Mouse (Mus musculus): Measurements from ENCODE around the gene Gm960. TPM values are rescaled to one million over a fixed set of nuclear protein-coding genes. Genes with fewer than 3 reads are reported as not detected.

Gene Gm960
- polyA plus RNA-seq, 1 experiment from 2014 or later = 3.1 TPM

DNA sequence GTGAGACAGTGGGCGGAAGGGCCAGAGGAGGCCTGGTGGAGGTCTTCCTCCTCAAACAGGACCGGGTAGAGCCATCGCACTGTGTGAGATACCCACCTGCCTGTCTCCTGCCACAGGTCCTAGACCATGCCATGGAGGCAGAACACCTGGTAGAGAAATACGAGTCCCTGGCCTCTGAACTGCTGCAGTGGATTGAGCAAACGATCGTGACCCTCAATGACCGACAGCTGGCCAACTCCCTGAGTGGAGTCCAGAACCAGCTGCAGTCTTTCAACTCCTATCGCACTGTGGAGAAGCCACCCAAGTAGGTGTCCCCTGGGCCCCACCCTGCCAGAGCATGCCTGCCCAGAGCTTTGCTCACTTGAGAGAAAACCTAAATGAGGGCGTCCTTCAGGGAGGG lies 30.7 kb upstream of the Gm960 start:
- Histone ChIP-seq H3K27ac (no peak overlapping the region), H3K4me1 (replicated peaks) (no peaks in the 10 kb centered on the region), H3K9me3 (no peaks in the 10 kb centered on the region), H3K36me3 (peaks cover 89% of the 10 kb centered on the region), H3K27me3 (ENCODE audit: insufficient read depth, poor library complexity, severe bottlenecking) (no peaks in the 10 kb centered on the region), H3K4me3 (no peak overlapping the region)
- WGBS = 92% methylated on average over 9 of the region's 9 CpGs
- DNase-seq (ENCODE audit: low spot score) = no peak

DNA sequence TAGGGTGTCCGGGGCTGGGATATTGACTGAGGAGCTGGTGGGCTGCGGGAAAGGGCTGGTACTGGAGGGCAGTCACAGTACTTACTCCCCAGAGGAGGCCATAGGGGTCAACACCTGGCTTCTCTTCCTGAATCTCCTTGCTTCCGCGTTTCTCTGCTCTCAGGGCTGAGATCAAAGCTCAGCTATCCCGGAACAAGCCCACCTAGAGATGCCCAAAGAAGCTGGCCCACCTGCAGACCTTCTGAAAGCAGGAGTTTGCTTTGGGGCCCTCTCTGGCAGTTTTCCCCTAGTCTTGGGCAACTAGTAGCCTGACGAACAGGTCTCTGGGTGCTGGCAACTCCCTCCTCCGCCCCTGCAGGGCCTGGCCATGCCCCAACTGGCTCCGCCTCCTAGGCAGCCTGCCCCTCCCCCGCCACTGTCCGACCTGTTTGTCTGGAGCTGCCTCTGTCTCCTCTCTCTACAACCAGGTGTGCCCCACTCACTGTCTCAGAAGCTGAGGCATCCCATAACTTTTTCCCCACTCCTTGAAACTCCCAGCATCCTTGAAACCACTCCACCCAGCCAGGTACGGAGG lies 22.3 kb upstream of the Gm960 start:
- Histone ChIP-seq H3K27ac (peak overlapping the region; percentile 78), H3K9me3 (no peaks in the 10 kb centered on the region), H3K4me3 (peak overlapping the region; percentile 31), H3K4me1 (replicated peaks) (peaks cover 37% of the 10 kb centered on the region), H3K36me3 (peaks cover 48% of the 10 kb centered on the region), H3K27me3 (ENCODE audit: insufficient read depth, poor library complexity, severe bottlenecking) (peaks cover 23% of the 10 kb centered on the region)
- DNase-seq (ENCODE audit: low spot score) = peak; percentile 35
- 18% methylated on average over 11 of the region's 11 CpGs for WGBS

DNA sequence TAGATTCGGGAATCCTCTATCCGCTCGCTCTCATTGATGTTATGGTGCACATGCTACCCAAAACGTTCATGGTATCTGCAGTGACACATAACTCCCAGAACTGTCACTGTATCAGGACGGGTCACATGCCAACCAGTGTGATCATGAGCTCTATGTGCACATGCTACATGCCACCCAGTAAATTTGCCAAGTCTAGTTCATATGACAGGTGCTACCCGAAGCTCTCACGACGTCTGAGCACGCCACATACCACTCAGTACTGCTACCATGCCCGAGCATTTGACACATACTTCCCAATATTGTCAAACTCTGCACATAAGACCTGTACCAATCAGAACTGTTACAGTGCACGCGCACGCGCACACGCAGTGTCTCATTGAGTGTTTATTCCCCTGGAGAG lies 21.6 kb upstream of the Gm960 start:
- H3K27me3 ChIP-seq (ENCODE audit: insufficient read depth, poor library complexity, severe bottlenecking) = peaks cover 23% of the 10 kb centered on the region

DNA sequence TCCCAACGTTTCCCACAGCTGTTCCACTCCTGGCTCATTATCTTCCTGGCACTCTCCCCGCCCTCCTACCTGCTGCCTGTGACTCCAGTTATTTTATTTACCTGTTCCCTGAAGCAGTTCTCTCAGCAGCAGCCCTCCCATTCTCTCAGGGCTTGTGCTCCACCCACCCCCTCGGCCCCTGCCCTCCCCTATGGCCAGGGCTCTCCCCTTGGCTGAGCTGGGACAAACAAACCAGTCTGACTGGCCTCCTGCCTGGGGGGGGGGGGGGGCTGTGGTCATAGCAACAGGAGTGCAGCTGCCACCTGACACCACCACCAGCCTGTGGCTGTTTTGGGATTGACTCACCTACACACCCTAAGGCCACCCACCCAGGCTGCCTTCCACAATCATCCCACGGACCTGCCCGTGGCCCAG lies 20.9 kb upstream of the Gm960 start:
- Histone ChIP-seq H3K36me3 (peaks cover 37% of the 10 kb centered on the region), H3K4me3 (peak overlapping the region; percentile 1; the same call in 1 of the 2 replicates), H3K9me3 (no peaks in the 10 kb centered on the region), H3K27me3 (ENCODE audit: insufficient read depth, poor library complexity, severe bottlenecking) (peaks cover 30% of the 10 kb centered on the region), H3K27ac (no peak overlapping the region), H3K4me1 (replicated peaks) (peaks cover 43% of the 10 kb centered on the region)
- peak; percentile 61 for DNase-seq (ENCODE audit: low spot score)
- WGBS = 18% methylated on average over 5 of the region's 5 CpGs

More for the DNA sequence above, 21.6 kb upstream of the Gm960 start:
- 83% methylated on average over 15 of the region's 15 CpGs for WGBS
- no peak for DNase-seq (ENCODE audit: low spot score)
- Histone ChIP-seq H3K9me3 (no peaks in the 10 kb centered on the region), H3K27ac (no peak overlapping the region), H3K4me1 (replicated peaks) (peaks cover 37% of the 10 kb centered on the region), H3K36me3 (peaks cover 43% of the 10 kb centered on the region), H3K4me3 (peak overlapping the region; percentile 31; the same call in 1 of the 2 replicates)

DNA sequence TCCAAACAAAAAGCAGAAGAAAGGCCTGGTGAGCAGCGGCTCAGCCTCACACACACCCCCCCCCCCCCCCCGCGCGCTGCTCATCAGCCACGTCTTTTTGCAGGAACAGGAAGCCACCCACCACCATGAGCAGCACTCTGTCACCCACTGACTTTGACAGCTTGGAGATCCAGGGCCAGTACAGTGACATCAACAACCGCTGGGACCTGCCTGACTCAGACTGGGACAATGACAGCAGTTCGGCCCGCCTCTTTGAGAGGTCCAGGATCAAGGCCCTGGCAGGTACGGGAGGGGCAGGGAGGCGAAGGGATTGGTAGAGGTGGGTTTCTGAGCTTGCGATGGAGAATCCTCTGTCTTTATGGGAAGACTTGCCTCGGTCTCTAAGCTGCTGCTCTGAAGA lies 20.2 kb upstream of the Gm960 start:
- WGBS = 29% methylated on average over 12 of the region's 12 CpGs
- DNase-seq (ENCODE audit: low spot score) = no peak
- Histone ChIP-seq H3K27me3 (ENCODE audit: insufficient read depth, poor library complexity, severe bottlenecking) (peaks cover 37% of the 10 kb centered on the region), H3K27ac (peak overlapping the region; percentile 24; the same call in 1 of the 2 replicates), H3K4me3 (0 out of 2 replicates have a peak overlapping the region, but pooled peaks have one; percentile 21), H3K4me1 (replicated peaks) (peaks cover 49% of the 10 kb centered on the region), H3K9me3 (no peaks in the 10 kb centered on the region), H3K36me3 (peaks cover 31% of the 10 kb centered on the region)

DNA sequence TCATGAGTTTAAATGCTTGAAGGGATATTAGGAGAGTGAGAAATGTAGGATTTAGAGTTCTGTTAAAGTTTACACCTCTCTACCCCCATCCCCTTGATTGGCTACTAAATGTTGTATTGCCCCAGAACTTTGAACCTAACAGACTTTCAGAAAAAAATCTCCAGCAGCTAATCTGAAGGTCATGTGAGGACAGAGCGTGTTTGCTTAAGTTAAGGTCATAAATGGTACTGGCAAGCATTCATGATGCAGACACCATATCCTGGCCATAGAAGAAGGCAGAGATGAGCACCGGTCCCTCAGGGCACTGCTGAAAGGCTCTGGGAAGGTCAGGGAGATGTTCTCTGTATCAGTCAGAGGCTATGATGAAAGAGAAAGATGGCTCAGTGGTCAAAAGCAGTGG lies 18.8 kb upstream of the Gm960 start:
- Histone ChIP-seq H3K9me3 (no peaks in the 10 kb centered on the region), H3K4me1 (replicated peaks) (peaks cover 63% of the 10 kb centered on the region), H3K36me3 (peaks cover 31% of the 10 kb centered on the region), H3K4me3 (no peak overlapping the region), H3K27me3 (ENCODE audit: insufficient read depth, poor library complexity, severe bottlenecking) (peaks cover 51% of the 10 kb centered on the region), H3K27ac (no peak overlapping the region)
- WGBS = 95% methylated on average over 2 of the region's 2 CpGs
- DNase-seq (ENCODE audit: low spot score) = no peak

DNA sequence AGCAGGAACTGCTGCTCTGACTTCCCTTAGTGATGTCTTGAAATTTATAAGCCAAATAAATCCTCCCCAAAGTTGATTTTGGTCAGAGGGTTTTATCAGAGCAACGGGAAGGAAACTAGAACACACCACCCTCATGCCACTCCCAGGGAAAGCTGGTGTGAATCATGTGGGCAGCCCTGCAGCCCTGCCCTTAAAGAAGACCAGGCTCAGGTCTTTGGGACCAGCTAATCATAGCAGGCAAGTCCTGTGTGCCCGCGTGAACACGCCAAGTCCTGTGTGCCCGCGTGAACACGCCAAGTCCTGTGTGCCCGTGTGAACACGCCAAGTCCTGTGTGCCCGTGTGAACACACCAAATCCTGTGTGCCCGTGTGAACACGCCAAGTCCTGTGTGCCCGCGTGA lies 18.3 kb upstream of the Gm960 start:
- no peaks in the 10 kb centered on the region for H3K9me3 ChIP-seq
- peaks cover 67% of the 10 kb centered on the region for H3K4me1 ChIP-seq (replicated peaks)
- WGBS = 95% methylated on average over 14 of the region's 14 CpGs
- peaks cover 31% of the 10 kb centered on the region for H3K36me3 ChIP-seq
- DNase-seq (ENCODE audit: low spot score) = no peak
- no peak overlapping the region for H3K4me3 ChIP-seq
- peaks cover 55% of the 10 kb centered on the region for H3K27me3 ChIP-seq (ENCODE audit: insufficient read depth, poor library complexity, severe bottlenecking)
- no peak overlapping the region for H3K27ac ChIP-seq

DNA sequence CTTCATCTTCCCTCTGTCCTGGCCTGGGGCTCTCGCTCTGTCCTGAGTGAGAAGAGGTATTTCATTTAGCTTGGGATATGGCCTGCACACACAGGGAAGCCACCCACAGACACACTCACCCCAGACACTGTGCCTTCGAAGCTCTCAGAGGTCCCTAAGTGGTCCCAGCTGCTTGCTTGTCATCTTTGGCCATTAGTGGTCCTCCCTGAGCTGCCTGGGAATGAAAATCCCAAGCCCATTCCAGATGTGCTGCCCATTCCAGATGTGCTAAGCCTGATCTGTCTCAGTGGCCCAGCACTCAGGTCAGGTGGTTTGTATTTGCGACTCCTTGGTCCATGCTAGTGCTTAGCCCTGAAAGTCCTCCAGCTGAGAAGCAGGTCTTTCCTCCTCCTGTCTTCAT lies 15.4 kb upstream of the Gm960 start:
- no peak for DNase-seq (ENCODE audit: low spot score)
- 60% methylated on average over 3 of the region's 3 CpGs for WGBS
- Histone ChIP-seq H3K4me1 (replicated peaks) (peaks cover 51% of the 10 kb centered on the region), H3K9me3 (no peaks in the 10 kb centered on the region), H3K27me3 (ENCODE audit: insufficient read depth, poor library complexity, severe bottlenecking) (peaks cover 54% of the 10 kb centered on the region), H3K27ac (no peak overlapping the region), H3K4me3 (peak overlapping the region; percentile 75), H3K36me3 (peaks cover 5% of the 10 kb centered on the region; the same call in 1 of the 2 replicates)

DNA sequence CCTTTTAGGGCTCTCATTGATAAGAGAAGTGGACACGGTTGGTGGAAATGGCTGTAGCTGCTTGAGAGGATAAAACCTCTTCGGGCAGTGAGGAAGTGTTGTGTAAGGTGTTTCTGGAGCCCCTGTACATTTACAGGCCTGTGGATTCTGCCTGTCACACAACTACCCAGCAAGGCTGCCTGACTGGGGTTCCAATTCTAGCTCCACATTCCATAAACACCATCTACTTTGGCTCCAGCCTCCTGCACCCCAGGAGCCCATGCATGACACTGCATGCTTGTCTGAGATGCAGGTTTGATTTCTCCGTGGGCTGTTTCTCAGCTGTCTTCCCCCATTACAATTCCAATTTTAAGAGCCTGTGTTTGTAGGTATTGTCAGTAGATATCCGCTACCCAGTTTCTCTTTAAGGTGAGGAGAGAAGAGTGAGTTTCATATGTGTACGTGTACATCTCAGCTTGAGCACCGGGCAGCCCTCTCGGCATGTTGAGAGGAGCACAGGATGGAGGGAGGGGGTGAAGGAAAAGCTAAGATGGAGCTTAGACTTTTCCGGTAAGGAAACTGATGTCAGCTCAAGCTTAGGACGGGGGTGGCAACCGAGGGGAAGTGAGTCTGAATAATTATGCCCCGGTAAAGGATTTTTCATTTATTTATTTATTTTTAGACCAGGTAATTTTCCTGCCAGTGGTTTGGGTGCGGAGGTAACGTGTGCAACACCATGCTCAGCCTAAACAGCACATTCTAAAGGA lies 14.5 kb upstream of the Gm960 start:
- DNase-seq (ENCODE audit: low spot score) = no peak
- H3K4me1 ChIP-seq (replicated peaks) = peaks cover 43% of the 10 kb centered on the region
- no peaks in the 10 kb centered on the region for H3K9me3 ChIP-seq
- H3K27me3 ChIP-seq (ENCODE audit: insufficient read depth, poor library complexity, severe bottlenecking) = peaks cover 55% of the 10 kb centered on the region
- 41% methylated on average over 13 of the region's 13 CpGs for WGBS
- peak overlapping the region; percentile 75 for H3K4me3 ChIP-seq
- peak overlapping the region; percentile 94 for H3K27ac ChIP-seq
- H3K36me3 ChIP-seq = 0 out of 2 replicates have a peak, but pooled peaks cover 3% of the 10 kb centered on the region

DNA sequence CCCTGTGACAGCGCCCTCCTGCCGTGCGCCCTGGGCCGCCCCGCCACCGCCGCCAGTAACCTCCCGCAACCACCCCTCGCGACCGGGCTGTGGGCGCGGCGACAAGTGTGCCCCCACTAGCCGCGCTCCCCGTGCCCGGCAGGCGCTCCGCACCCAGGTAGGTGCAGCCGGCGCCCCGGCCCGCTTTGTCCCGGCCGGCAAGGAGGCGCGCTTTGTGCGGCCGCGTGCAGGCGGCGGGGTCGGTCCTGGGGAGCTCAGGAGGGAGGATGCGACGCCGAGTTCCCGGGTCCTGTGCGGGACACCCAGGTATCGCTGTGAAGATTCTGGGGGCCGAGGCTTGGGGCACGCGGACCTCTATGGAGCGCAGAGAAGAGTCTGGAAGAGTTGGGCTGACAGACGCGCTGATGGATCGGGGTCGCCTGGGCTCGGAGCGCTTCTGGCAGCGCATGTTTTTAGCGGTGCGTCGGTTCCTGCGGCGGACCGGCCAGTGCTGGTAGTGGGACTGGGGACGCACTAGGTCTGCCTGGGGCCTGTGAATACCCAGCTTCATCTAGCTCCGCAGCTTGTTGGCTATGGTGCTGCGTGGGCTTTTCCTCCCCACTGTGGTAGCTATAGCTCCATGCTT lies 13.8 kb upstream of the Gm960 start:
- Histone ChIP-seq H3K36me3 (no peaks in the 10 kb centered on the region), H3K27me3 (ENCODE audit: insufficient read depth, poor library complexity, severe bottlenecking) (peaks cover 55% of the 10 kb centered on the region), H3K9me3 (no peaks in the 10 kb centered on the region), H3K4me1 (replicated peaks) (peaks cover 43% of the 10 kb centered on the region), H3K4me3 (peak overlapping the region; percentile 75), H3K27ac (peak overlapping the region; percentile 94)
- WGBS = under 1% methylated on average over 60 of the region's 60 CpGs
- DNase-seq (ENCODE audit: low spot score) = peak; percentile 71

DNA sequence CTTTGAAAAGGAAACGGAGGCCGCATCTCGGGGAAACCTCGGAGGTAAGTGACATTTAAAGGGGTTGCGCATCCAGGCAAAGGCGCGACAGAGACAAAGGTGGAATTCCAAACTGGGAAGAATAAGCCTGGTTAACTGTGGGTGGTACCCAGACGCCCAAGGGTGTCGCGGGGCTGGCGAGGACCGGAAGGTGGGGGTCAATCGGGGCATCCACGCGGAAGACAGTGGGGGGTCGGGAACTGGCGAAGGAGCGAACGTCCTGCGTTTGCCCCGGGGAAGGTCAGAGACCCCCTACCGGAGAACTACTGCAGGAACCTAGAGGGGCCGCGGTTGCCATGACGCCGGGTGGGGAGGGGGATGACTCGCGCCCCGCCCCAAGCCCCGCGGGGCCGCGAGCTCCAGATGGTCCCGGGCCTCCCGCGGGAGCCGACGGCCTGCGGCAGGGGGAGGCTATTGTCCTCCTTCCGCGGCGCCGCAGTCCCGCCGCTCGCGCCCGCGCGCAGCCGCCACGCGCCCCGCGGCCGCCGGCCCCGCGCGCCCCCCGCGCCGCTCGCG lies 13.2 kb upstream of the Gm960 start:
- Histone ChIP-seq H3K4me1 (replicated peaks) (peaks cover 43% of the 10 kb centered on the region), H3K4me3 (peak overlapping the region; percentile 75), H3K36me3 (no peaks in the 10 kb centered on the region), H3K9me3 (no peaks in the 10 kb centered on the region), H3K27me3 (ENCODE audit: insufficient read depth, poor library complexity, severe bottlenecking) (peaks cover 55% of the 10 kb centered on the region), H3K27ac (peak overlapping the region; percentile 94)
- DNase-seq (ENCODE audit: low spot score) = peak; percentile 77
- WGBS = 1% methylated on average over 65 of the region's 65 CpGs

DNA sequence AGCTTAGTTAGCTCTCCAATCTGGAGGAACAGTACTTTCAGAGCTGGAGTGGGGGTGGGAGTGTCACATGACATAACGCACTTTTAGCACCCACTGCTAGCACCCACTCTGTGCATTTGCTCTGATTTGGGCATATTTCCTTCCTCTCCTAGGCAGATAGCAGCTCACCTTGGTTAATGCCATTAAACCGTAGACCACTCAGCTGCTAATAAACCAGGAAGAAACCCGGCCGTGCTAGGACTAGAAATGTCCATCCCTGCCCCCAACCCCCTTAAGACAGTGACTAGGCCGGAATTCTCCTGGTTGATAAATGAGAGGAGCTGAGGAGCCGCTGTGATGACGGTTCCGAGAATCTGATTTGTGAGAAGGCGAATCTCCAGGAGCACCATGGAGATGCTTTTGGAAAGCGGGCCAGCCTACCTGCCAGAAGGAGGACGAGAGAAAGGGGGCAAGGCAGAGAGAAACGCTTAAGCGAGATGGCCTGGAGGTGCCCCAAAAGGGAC lies 12.7 kb upstream of the Gm960 start, which contains the start of gene Sptbn2:
Gene Sptbn2 (plus strand): TSS at position 70 of the 503 bp plus-strand sequence.
- 9% methylated on average over 13 of the region's 13 CpGs for WGBS
- Histone ChIP-seq H3K4me3 (peak within 1 kb of the TSS; percentile 75), H3K27me3 (ENCODE audit: insufficient read depth, poor library complexity, severe bottlenecking) (peaks cover 55% of the 10 kb centered on the region), H3K9me3 (no peaks in the 10 kb centered on the region), H3K36me3 (no peaks in the 10 kb centered on the region), H3K27ac (peak within 1 kb of the TSS; percentile 94), H3K4me1 (replicated peaks) (peaks cover 43% of the 10 kb centered on the region)
- DNase-seq (ENCODE audit: low spot score) = no peak

Data from hindbrain, embryonic 10.5 days (tissue).